Mouse (Mus musculus) ES-E14 (cell line): Measurements from ENCODE around the gene Edem2. TPM values are rescaled to one million over a fixed set of nuclear protein-coding genes. Genes with fewer than 3 reads are reported as not detected.

Source experiments
- DNase-seq: peaks from one replicate; pipeline ENCODE4 v3.0.0-alpha.2; 2013; ENCODE audit warnings: low read depth, low spot score
- H3K27ac ChIP-seq: 2 replicates; pipeline ENCODE4 v1.5.1; 2012; ENCODE audit warnings: low read depth, mild to moderate bottlenecking, low read length, moderate library complexity, mixed read lengths; ENCODE audit not compliant: poor library complexity, insufficient read depth, severe bottlenecking
- H3K36me3 ChIP-seq: 2 replicates; pipeline ENCODE4 v1.6.1; 2012; ENCODE audit warnings: mild to moderate bottlenecking, low read length, moderate library complexity, mixed read lengths; ENCODE audit not compliant: control insufficient read depth, poor library complexity, insufficient read depth, severe bottlenecking
- H3K4me1 ChIP-seq, 2 experiments: fragments of 150-350 bp in 1 of 2; sonication (generic) in 1 of 2; 2 replicates each; pipeline ENCODE4 v1.6.1; 2012; ENCODE audit warnings: low read length in 2 of 2, mild to moderate bottlenecking in 1 of 2, mixed read lengths in 1 of 2; ENCODE audit not compliant: control insufficient read depth in 2 of 2, insufficient read depth in 2 of 2, poor library complexity in 1 of 2
- H3K4me3 ChIP-seq, 2 experiments: fragments of 150-350 bp in 1 of 2; sonication (generic) in 1 of 2; 2 replicates each; pipeline ENCODE4 v1.5.1; 2012; ENCODE audit warnings: low read length in 2 of 2, low read depth in 1 of 2, mild to moderate bottlenecking in 1 of 2, mixed read lengths in 1 of 2; ENCODE audit not compliant: insufficient read depth in 1 of 2, poor library complexity in 1 of 2, severe bottlenecking in 1 of 2
- H3K9ac ChIP-seq: 2 replicates; pipeline ENCODE4 v1.6.1; 2012; ENCODE audit warnings: low read depth, mild to moderate bottlenecking, low read length, mixed read lengths; ENCODE audit not compliant: poor library complexity, insufficient read depth, severe bottlenecking
- H3K9me3 ChIP-seq: fragments of 150-350 bp; sonication (generic); 2 replicates; pipeline ENCODE4 v1.6.1; 2012; ENCODE audit warnings: low read depth, mild to moderate bottlenecking, low read length; ENCODE audit not compliant: control insufficient read depth, insufficient read depth
- CHD2 ChIP-seq: IDR thresholded peaks from 2 replicates; pipeline ENCODE4 v1.6.1; 2014; ENCODE audit warnings: mild to moderate bottlenecking, low read depth, low read length, inconsistent platforms
- HCFC1 ChIP-seq: IDR thresholded peaks from 2 replicates; pipeline ENCODE4 v1.6.1; 2012; ENCODE audit warnings: low read length, inconsistent platforms, borderline replicate concordance; ENCODE audit not compliant: insufficient read depth
- MAFK ChIP-seq: IDR thresholded peaks from 2 replicates; pipeline ENCODE4 v1.6.1; 2014; ENCODE audit warnings: mild to moderate bottlenecking, low read depth, low read length, inconsistent platforms; ENCODE audit not compliant: insufficient read depth
- ZC3H11A ChIP-seq: IDR thresholded peaks from 2 replicates; pipeline ENCODE4 v1.6.1; 2012; ENCODE audit warnings: low read depth, mild to moderate bottlenecking, inconsistent platforms, low read length, borderline replicate concordance
- ZNF384 ChIP-seq: IDR thresholded peaks from 2 replicates; pipeline ENCODE4 v1.6.1; 2012; ENCODE audit warnings: low read depth, low read length, inconsistent platforms
- in situ Hi-C, 2 experiments: fragments of 600-800 bp; cut with MboI; formaldehyde crosslinking; loops; one replicate each; pipeline ENCODE4 v1.15.1; 2025; ENCODE audit warnings: low sequenced_read_pairs in 2 of 2, inconsistent platforms in 1 of 2; ENCODE audit not compliant: unreplicated experiment in 2 of 2
- total RNA-seq: library from RNA; depleted of rRNA; stranded (reverse); fragments of 300-350 nt; gene quantifications from 2 replicates; pipeline ENCODE4 v1.2.3, GENCODE M21; 2012

Gene Edem2
- total RNA-seq, 1 experiment, result 38.4 TPM

GRCm38 (mm10) chr2:155696851-155697250 is 32.4 kb downstream of the Edem2 start:
- H3K4me1 ChIP-seq, result no peaks in the 10 kb centered on the region
- H3K4me3 ChIP-seq, result no peak overlapping the region
- no peak overlapping the region for H3K27ac ChIP-seq
- no peak overlapping the region; the same call in 1 of the 2 replicates for H3K9ac ChIP-seq
- H3K9me3 ChIP-seq, result no peaks in the 10 kb centered on the region
- in situ Hi-C loops, result no loop called here
- no peak for DNase-seq
- TF ChIP-seq HCFC1 (no peak), MAFK (no peak), ZNF384 (no peak), CHD2 (no peak), ZC3H11A (no peak)
- H3K36me3 ChIP-seq, result no peaks in the 10 kb centered on the region; the same call in 1 of the 2 replicates

GRCm38 (mm10) chr2:155696091-155696558 is 33.1 kb downstream of the Edem2 start:
- TF ChIP-seq ZNF384, result no peak
- no peak for TF ChIP-seq HCFC1
- TF ChIP-seq ZC3H11A, result no peak
- no peak for TF ChIP-seq MAFK
- no peak for TF ChIP-seq CHD2
- DNase-seq, result peak; percentile 85
- in situ Hi-C loops, result no loop called here

GRCm38 (mm10) chr2:155695316-155695715 is 34.0 kb downstream of the Edem2 start:
- Histone ChIP-seq H3K9me3 (no peaks in the 10 kb centered on the region), H3K9ac (no peak overlapping the region), H3K36me3 (no peaks in the 10 kb centered on the region), H3K4me1 (no peaks in the 10 kb centered on the region; a peak in 1 of 4 replicates), H3K27ac (no peak overlapping the region), H3K4me3 (no peak overlapping the region)
- TF ChIP-seq ZNF384 (no peak), ZC3H11A (no peak), CHD2 (no peak), MAFK (no peak), HCFC1 (no peak)
- in situ Hi-C loops, result no loop called here
- DNase-seq, result no peak

More at GRCm38 (mm10) chr2:155696091-155696558, 33.1 kb downstream of the Edem2 start:
- no peaks in the 10 kb centered on the region for H3K9me3 ChIP-seq
- no peaks in the 10 kb centered on the region; the same call in 1 of the 2 replicates for H3K36me3 ChIP-seq
- peak overlapping the region in 1 of 2 experiments; percentile 37; a peak in 1 of 4 replicates for H3K4me3 ChIP-seq
- H3K27ac ChIP-seq, result no peak overlapping the region
- H3K9ac ChIP-seq, result no peak overlapping the region; the same call in 1 of the 2 replicates
- H3K4me1 ChIP-seq, result no peaks in the 10 kb centered on the region; a peak in 1 of 4 replicates

DNA sequence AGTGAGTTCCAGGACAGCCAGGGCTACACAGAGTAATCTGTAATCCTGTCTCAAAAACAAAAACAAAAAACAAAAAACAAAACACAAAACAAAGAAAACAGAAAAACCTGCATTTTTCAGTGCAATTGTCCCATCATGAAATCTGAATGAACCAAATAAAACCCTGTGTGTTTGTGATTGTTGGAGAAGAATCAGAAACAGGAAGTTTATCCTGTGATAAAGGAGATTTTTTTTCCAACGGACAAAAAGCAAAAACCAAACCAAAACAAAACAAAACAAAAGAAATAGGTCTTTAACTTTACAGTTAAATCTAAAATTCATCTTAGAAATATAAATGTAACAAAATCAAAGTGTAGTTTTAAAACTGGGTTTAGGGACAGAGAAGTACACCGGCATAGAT is 34.7 kb downstream of the Edem2 start:
- no peaks in the 10 kb centered on the region for H3K9me3 ChIP-seq
- in situ Hi-C loops, result no loop called here
- no peak for DNase-seq

More for the DNA sequence above, 34.7 kb downstream of the Edem2 start:
- Histone ChIP-seq H3K4me3 (no peak overlapping the region), H3K36me3 (no peaks in the 10 kb centered on the region), H3K4me1 (no peaks in the 10 kb centered on the region; a peak in 1 of 4 replicates), H3K9ac (no peak overlapping the region), H3K27ac (no peak overlapping the region)
- TF ChIP-seq ZC3H11A (no peak), HCFC1 (no peak), ZNF384 (no peak), MAFK (no peak), CHD2 (no peak)
